Mouse (Mus musculus) forebrain, embryonic 16.5 days (tissue): ENCODE results near the gene Cxcl5. TPM values are rescaled to one million over a fixed set of nuclear protein-coding genes. Genes with fewer than 3 reads are reported as not detected.

ENCODE experiments used
- ATAC-seq: fragments of 200-750 bp; cut with Nextera tagmentation; 2 replicates; pipeline ENCODE4 v1.8.0; 2017; ENCODE audit warnings: mild to moderate bottlenecking, moderate library complexity
- H3K27ac ChIP-seq: fragments of 300-500 bp; sonication (generic); 2 replicates; pipeline ENCODE4 v1.5.1; 2014; ENCODE audit warnings: low read length, control low read depth
- H3K27me3 ChIP-seq: fragments of 300-500 bp; sonication (generic); replicated peaks from 2 replicates; pipeline ENCODE4 v1.6.1; 2014; ENCODE audit warnings: low read length; ENCODE audit not compliant: control insufficient read depth, insufficient read depth
- H3K36me3 ChIP-seq: fragments of 300-500 bp; sonication (generic); 2 replicates; pipeline ENCODE4 v1.6.1; 2014; ENCODE audit not compliant: control insufficient read depth, insufficient read depth
- H3K4me1 ChIP-seq: fragments of 300-500 bp; sonication (generic); replicated peaks from 2 replicates; pipeline ENCODE4 v1.6.1; 2014; ENCODE audit warnings: low read length; ENCODE audit not compliant: control insufficient read depth, insufficient read depth
- H3K4me2 ChIP-seq: fragments of 300-500 bp; sonication (generic); 2 replicates; pipeline ENCODE4 v1.6.1; 2014; ENCODE audit warnings: mild to moderate bottlenecking, low read length, control low read depth
- H3K4me3 ChIP-seq: fragments of 300-500 bp; sonication (generic); replicated peaks from 2 replicates; pipeline ENCODE4 v1.5.1; 2014; ENCODE audit warnings: mild to moderate bottlenecking, low read length, control low read depth
- H3K9ac ChIP-seq: fragments of 300-500 bp; sonication (generic); replicated peaks from 2 replicates; pipeline ENCODE4 v1.6.1; 2014; ENCODE audit warnings: low read depth, low read length, control low read depth
- H3K9me3 ChIP-seq: fragments of 300-500 bp; sonication (generic); 2 replicates; pipeline ENCODE4 v1.6.1; 2016; ENCODE audit warnings: low read length; ENCODE audit not compliant: control insufficient read depth
- WGBS: fragments of 180-500 bp; shearing (Covaris S2); extraction: QIAGEN DNeasy Blood & Tissue Kit; methylation state at CpG from one replicate; pipeline ENCODE4 v1.1.7; 2014; 5-methylcytosine and 5-hydroxymethylcytosine counted together
- polyA plus RNA-seq: library from polyadenylated mRNA; unstranded; fragments of >200 nt; fragmentation: Nextera tagmentation; extraction: Ambion mirVana; gene quantifications from 2 replicates; pipeline ENCODE4 v1.2.1, GENCODE M21; 2015

Cxcl5 gene
- polyA plus RNA-seq, result 0.12 and 0.14 TPM in 2 replicates

DNA sequence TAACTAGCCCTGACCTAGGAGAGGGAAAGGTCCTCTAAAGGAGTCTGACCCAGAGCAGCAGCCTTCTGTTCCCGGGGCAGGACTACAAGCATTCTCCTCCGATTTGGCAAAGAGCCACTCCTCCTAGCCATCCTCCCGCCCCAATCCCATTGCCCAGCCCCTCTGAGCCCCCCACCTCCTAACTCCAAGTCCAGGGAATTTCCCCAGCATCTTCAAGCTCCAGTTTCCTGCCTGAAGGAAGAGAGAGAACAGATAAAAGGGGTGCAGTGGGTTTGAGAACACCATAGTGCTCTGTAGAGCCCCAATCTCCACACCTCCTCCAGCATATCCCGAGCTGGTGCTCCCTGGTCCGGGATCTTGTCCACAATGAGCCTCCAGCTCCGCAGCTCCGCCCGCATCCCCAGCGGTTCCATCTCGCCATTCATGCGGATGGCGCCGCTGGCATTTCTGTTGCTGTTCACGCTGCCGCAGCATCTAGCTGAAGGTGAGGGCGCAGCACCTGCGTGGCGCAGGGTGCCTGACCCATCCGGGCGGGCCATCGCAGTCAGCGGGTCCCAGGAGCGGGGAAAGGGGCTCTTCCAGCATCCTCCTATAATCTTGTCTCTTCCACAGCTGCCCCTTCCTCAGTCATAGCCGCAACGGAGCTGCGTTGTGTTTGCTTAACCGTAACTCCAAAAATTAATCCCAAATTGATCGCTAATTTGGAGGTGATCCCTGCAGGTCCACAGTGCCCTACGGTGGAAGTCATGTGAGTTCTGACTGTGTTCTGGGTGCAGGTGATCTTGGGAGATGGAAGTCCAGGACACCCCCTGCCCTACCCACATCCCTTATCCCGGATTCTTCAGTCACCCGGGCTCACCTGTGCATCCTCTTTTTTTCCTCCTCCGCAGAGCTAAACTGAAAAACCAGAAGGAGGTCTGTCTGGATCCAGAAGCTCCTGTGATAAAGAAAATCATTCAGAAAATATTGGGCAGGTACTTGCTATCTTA, at the start of gene Cxcl5:
Gene Cxcl5, plus strand, starts transcription at position 284 of the 989 bp plus-strand sequence.
- peak within 1 kb of the TSS; percentile 61 for H3K9ac ChIP-seq

DNA sequence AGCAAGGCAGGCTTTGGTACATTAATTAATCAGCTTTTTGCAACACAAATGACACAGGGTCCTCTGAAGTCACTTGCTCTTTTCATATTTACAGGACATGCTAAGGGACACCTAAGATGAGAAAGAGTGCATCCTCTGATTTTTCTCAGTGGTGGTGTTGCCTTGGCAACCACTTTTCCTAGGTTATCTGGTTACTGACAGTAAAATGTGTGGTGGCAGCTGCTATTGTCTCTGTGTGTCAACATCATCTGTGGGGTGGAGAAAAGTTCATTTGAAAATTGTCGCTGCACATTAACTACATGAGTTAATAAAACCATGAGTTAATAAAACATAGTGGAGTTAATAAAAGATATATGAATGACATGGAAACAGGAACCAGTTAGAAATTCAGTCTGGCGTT, 47.8 kb upstream of the Cxcl5 start:
- Histone ChIP-seq H3K9ac (no peak overlapping the region), H3K27ac (no peak overlapping the region), H3K4me1 (no peaks in the 10 kb centered on the region), H3K4me2 (no peak overlapping the region), H3K36me3 (no peaks in the 10 kb centered on the region), H3K27me3 (no peaks in the 10 kb centered on the region), H3K4me3 (no peak overlapping the region), H3K9me3 (no peaks in the 10 kb centered on the region)
- whole genome bisulfite sequencing, result 69% methylated on average over 2 of the region's 2 CpGs
- ATAC-seq, result no peak; the same call in 1 of the 2 replicates

More for the DNA sequence above, at the start of gene Cxcl5:
- peak; percentile 85 for ATAC-seq
- Histone ChIP-seq H3K27ac (no peak within 1 kb of the TSS), H3K9me3 (no peaks in the 10 kb centered on the region), H3K4me2 (peak within 1 kb of the TSS; percentile 80), H3K27me3 (0 out of 2 replicates have a peak, but pooled peaks cover 3% of the 10 kb centered on the region), H3K4me3 (peak within 1 kb of the TSS; percentile 47), H3K36me3 (no peaks in the 10 kb centered on the region), H3K4me1 (peaks cover 10% of the 10 kb centered on the region)
- WGBS, result 2% methylated on average over 32 of the region's 32 CpGs

DNA sequence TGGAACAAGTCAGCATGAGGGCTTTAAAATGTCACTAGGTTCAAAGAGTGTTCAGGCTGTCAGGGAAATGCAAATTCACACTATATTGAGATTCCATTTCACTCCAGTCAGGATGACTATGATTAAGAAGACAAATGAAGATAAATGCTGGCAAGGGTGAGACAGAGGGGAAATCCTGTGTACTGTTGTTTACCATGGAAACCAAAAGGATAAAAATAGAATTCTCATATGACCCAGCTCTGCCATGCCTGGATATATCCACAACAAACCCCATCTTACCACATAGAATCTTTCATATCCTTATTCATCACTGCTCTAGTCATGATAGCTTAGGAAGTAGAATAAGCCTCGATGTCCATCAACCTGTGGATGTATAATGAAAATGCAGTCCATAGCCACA, 41.2 kb upstream of the Cxcl5 start:
- no peak overlapping the region for H3K27ac ChIP-seq
- peak; percentile 38; the same call in 1 of the 2 replicates for ATAC-seq
- no peak overlapping the region for H3K9ac ChIP-seq
- no peaks in the 10 kb centered on the region for H3K4me1 ChIP-seq
- no peaks in the 10 kb centered on the region for H3K36me3 ChIP-seq
- no peak overlapping the region for H3K4me3 ChIP-seq
- no peak overlapping the region for H3K4me2 ChIP-seq
- H3K9me3 ChIP-seq, result no peaks in the 10 kb centered on the region
- 90% methylated on average over 1 of the region's 1 CpGs for WGBS
- H3K27me3 ChIP-seq, result no peaks in the 10 kb centered on the region

DNA sequence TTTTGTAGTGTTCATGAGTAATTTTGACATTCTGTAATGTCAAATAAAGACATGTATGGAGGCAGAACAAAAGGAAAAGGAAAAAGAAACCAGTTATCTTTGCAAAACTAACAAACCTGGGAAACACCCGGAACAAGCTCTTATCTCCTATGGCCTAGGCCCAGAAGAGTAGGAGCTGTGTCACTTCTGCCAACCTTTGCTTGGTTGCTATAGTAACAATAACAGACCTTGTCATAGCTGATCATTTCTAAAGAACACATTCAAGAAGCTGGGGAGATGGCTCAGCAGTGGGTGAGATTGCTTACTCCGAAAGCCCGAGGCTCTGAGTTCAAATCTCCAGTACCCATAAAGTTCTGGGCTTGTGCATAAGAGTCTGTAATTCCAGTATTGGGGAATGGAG, 36.5 kb upstream of the Cxcl5 start:
- Histone ChIP-seq H3K4me3 (no peak overlapping the region), H3K4me1 (no peaks in the 10 kb centered on the region), H3K9me3 (no peaks in the 10 kb centered on the region), H3K36me3 (no peaks in the 10 kb centered on the region), H3K9ac (no peak overlapping the region), H3K27me3 (no peaks in the 10 kb centered on the region), H3K27ac (no peak overlapping the region), H3K4me2 (no peak overlapping the region)
- ATAC-seq, result no peak
- WGBS, result 90% methylated on average over 3 of the region's 3 CpGs

DNA sequence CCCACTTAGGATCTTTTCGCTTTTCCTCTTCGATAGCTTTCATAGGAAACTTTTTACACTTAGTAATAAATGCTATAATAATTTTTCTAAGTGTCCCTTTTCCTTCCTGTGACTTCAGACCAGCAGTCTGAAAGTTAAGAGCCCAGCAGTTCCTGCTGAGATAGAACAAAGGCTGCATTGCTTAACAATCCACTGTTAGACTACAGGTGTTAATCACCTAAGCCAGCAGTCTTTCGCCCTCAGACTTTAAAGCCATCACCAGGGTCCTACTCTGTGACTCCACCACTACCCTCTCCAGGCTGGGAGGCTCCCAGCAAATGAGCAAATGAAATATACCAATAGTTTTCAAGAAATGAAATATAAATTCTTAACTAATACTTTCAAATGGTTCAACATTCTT, 30.9 kb upstream of the Cxcl5 start:
- Histone ChIP-seq H3K4me2 (no peak overlapping the region), H3K27ac (no peak overlapping the region), H3K4me1 (no peaks in the 10 kb centered on the region), H3K9me3 (no peaks in the 10 kb centered on the region), H3K4me3 (no peak overlapping the region), H3K36me3 (no peaks in the 10 kb centered on the region), H3K27me3 (no peaks in the 10 kb centered on the region), H3K9ac (no peak overlapping the region)
- ATAC-seq, result no peak
- 77% methylated on average over 3 of the region's 3 CpGs for WGBS

DNA sequence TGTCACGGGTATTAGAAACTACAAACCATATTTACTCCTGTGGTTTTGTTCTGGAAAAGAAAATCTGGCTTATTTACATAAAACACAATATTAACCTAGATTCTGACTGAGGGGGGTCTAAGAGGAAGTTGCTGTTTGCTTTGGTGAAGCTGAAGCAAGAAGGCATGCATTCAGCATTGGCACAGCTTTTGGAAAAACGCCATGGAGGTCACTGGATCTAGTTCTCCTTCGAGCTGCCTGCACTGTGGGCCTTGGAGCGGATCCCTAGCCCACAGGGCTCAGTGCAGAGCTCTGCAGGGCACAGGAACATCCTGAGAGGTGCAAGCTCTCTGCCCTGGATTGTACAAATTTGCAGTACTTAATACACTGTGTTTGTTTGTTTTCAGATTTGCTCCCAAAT, 27.7 kb upstream of the Cxcl5 start:
- H3K27ac ChIP-seq, result no peak overlapping the region
- no peaks in the 10 kb centered on the region for H3K36me3 ChIP-seq
- no peaks in the 10 kb centered on the region for H3K4me1 ChIP-seq
- H3K27me3 ChIP-seq, result no peaks in the 10 kb centered on the region
- no peak for ATAC-seq
- H3K9me3 ChIP-seq, result no peaks in the 10 kb centered on the region
- 69% methylated on average over 4 of the region's 4 CpGs for WGBS
- H3K9ac ChIP-seq, result no peak overlapping the region
- no peak overlapping the region for H3K4me2 ChIP-seq
- no peak overlapping the region for H3K4me3 ChIP-seq

DNA sequence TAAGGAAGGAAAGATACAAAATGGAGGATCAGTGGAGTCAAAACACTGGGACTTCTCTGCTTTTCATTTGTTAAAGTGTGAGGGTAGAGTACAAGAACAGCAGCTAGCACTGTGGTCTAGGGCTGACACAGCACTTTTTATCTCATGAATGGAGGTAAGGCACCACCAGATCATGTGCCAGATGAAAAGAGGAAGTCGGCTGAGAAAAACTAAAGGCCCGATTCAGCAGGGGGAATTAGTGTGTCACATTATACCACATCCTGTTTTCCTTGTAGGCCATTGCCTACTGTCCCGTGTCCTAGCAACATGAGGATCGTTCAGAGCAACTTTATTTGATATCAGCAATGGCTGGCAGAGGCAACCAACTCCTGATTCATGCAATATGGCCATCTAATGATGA, 17.1 kb upstream of the Cxcl5 start:
- no peak overlapping the region for H3K4me3 ChIP-seq
- H3K9me3 ChIP-seq, result no peaks in the 10 kb centered on the region
- no peaks in the 10 kb centered on the region for H3K4me1 ChIP-seq
- no peak overlapping the region for H3K4me2 ChIP-seq
- no peak overlapping the region for H3K9ac ChIP-seq
- H3K36me3 ChIP-seq, result no peaks in the 10 kb centered on the region
- H3K27me3 ChIP-seq, result no peaks in the 10 kb centered on the region
- WGBS, result 67% methylated on average over 4 of the region's 4 CpGs
- ATAC-seq, result no peak
- no peak overlapping the region for H3K27ac ChIP-seq

DNA sequence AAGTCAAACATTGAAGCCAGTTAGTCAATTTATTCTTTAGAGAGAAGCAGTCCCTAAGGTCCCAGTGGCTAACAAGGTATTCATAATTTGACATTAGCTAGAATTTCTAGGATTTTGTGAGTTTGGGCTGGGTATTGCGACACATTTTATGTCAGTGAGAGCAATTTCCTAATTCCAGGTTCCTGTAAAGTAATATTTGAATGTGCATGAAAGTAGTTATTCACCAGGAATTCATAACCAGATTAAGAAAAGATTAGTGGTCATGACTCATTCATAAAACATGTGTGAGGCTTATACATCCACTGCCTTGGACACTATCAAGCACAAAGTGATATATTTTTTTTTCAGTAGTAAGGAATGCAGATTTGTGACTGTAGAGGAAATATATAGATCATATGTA, 5.2 kb upstream of the Cxcl5 start:
- Histone ChIP-seq H3K27ac (no peak overlapping the region), H3K9me3 (no peaks in the 10 kb centered on the region), H3K4me3 (no peak overlapping the region), H3K4me1 (peaks cover 4% of the 10 kb centered on the region), H3K36me3 (no peaks in the 10 kb centered on the region), H3K4me2 (no peak overlapping the region), H3K9ac (no peak overlapping the region), H3K27me3 (0 out of 2 replicates have a peak, but pooled peaks cover 1% of the 10 kb centered on the region)
- no peak for ATAC-seq
- WGBS, result 95% methylated on average over 1 of the region's 1 CpGs

DNA sequence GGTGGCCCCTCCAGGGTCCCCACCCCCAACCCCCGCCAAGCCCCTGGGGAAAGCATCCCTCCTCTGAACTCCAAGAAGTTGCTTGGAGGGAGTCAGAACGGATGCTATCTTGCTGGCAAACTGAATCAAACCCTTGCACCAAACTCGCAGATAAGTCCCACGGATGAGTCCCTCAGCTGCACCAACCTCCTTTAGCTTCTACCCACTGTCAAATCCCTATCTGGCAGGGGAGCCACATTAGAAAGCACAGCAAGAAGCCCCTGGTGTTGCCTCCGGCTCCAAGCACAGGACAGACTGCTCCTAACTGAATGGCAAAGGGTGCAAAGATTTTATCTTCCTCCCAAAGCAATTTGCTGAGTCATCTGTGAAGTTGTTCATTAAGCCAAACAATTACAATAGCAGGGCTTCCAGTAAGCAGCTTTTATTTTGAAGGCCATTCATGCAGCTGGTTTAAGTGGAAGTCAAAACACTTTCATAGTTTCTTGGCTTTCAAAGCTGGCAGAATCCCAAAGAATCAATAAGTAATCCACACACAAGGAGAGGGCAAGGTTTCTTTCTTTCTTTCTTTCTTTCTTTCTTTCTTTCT, 1.0 kb upstream of the Cxcl5 start:
- WGBS, result 30% methylated on average over 5 of the region's 5 CpGs
- H3K9me3 ChIP-seq, result no peaks in the 10 kb centered on the region
- no peak overlapping the region for H3K27ac ChIP-seq
- H3K4me3 ChIP-seq, result no peak overlapping the region
- H3K4me2 ChIP-seq, result no peak overlapping the region
- no peak overlapping the region for H3K9ac ChIP-seq
- peaks cover 10% of the 10 kb centered on the region for H3K4me1 ChIP-seq
- no peak for ATAC-seq
- H3K36me3 ChIP-seq, result no peaks in the 10 kb centered on the region
- 0 out of 2 replicates have a peak, but pooled peaks cover 3% of the 10 kb centered on the region for H3K27me3 ChIP-seq
